Mouse (Mus musculus) ES-E14 (cell line): Measurements from ENCODE around the gene Adh4.

Source experiments
- HCFC1 ChIP-seq: IDR thresholded peaks from 2 replicates; pipeline ENCODE4 v1.6.1; 2012; ENCODE audit warnings: low read length, inconsistent platforms, borderline replicate concordance; ENCODE audit not compliant: insufficient read depth
- ZC3H11A ChIP-seq: IDR thresholded peaks from 2 replicates; pipeline ENCODE4 v1.6.1; 2012; ENCODE audit warnings: low read depth, mild to moderate bottlenecking, inconsistent platforms, low read length, borderline replicate concordance
- ZNF384 ChIP-seq: IDR thresholded peaks from 2 replicates; pipeline ENCODE4 v1.6.1; 2012; ENCODE audit warnings: low read depth, low read length, inconsistent platforms

DNA sequence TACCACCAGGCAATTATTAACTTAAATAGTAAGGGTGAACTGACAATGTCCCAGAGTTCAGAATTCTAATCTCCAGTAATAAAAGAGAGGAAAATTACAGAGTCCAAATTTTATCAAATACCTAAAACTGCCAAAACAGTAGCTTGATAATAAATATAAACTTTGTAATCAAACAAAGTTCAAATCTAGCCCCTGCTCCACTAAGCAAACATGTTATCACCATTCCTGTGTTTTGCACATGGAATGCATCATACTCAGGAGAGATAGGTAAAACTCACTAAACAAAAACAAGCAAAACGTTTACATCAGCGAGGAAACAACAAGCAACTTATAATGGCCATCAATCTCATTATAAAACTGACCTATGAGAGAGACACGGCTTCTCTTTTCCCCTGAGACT lies 5.1 kb upstream of the Adh4 start:
- TF ChIP-seq ZC3H11A = no peak
- TF ChIP-seq ZNF384 = no peak
- TF ChIP-seq HCFC1 = no peak
